Mouse (Mus musculus): ENCODE data around the gene Fbln2.

The Fbln2 gene

GRCm38 (mm10) chr6:91279477-91279876 is 67.2 kb downstream of the Fbln2 start:
- no peak for DNase-seq (ENCODE audit: low spot score)

- DNase-seq (ENCODE audit: low spot score) = peak; percentile 84
These were observed 69.0 kb downstream of the Fbln2 start for GRCm38 (mm10) chr6:91281206-91281605.

GRCm38 (mm10) chr6:91281747-91282146 is 69.5 kb downstream of the Fbln2 start:
- DNase-seq (ENCODE audit: low spot score) = peak; percentile 20

- DNase-seq (ENCODE audit: low spot score) = no peak
These were observed 70.8 kb downstream of the Fbln2 start for GRCm38 (mm10) chr6:91283031-91283430.

- DNase-seq (ENCODE audit: low spot score) = peak; percentile 59
These were observed 72.5 kb downstream of the Fbln2 start for GRCm38 (mm10) chr6:91284521-91285449.

- peak; percentile 96 for DNase-seq (ENCODE audit: low spot score)
These were observed 73.2 kb downstream of the Fbln2 start for GRCm38 (mm10) chr6:91285450-91285790.

- DNase-seq (ENCODE audit: low spot score) = peak; percentile 42
These were observed 73.7 kb downstream of the Fbln2 start for GRCm38 (mm10) chr6:91285814-91286545.

GRCm38 (mm10) chr6:91286624-91287023 is 74.4 kb downstream of the Fbln2 start:
- peak; percentile 90 for DNase-seq (ENCODE audit: low spot score)

GRCm38 (mm10) chr6:91287148-91287547 is 74.9 kb downstream of the Fbln2 start:
- DNase-seq (ENCODE audit: low spot score) = no peak

GRCm38 (mm10) chr6:91287636-91288035 is 75.4 kb downstream of the Fbln2 start:
- no peak for DNase-seq (ENCODE audit: low spot score)

GRCm38 (mm10) chr6:91288251-91288785 is 76.1 kb downstream of the Fbln2 start:
- DNase-seq (ENCODE audit: low spot score) = no peak

- no peak for DNase-seq (ENCODE audit: low spot score)
These were observed 76.7 kb downstream of the Fbln2 start for GRCm38 (mm10) chr6:91288961-91289360.

GRCm38 (mm10) chr6:91290937-91291336 is 78.7 kb downstream of the Fbln2 start:
- peak; percentile 81 for DNase-seq (ENCODE audit: low spot score)

- no peak for DNase-seq (ENCODE audit: low spot score)
These were observed 83.2 kb downstream of the Fbln2 start for GRCm38 (mm10) chr6:91295431-91295830.

- no peak for DNase-seq (ENCODE audit: low spot score)
These were observed 86.6 kb downstream of the Fbln2 start for GRCm38 (mm10) chr6:91298828-91299227.

GRCm38 (mm10) chr6:91300079-91300478 is 87.8 kb downstream of the Fbln2 start:
- DNase-seq (ENCODE audit: low spot score) = no peak

- no peak for DNase-seq (ENCODE audit: low spot score)
These were observed 89.6 kb downstream of the Fbln2 start for GRCm38 (mm10) chr6:91301839-91302238.

- DNase-seq (ENCODE audit: low spot score) = no peak
These were observed 90.1 kb downstream of the Fbln2 start for GRCm38 (mm10) chr6:91302337-91302736.

- DNase-seq (ENCODE audit: low spot score) = no peak
These were observed 91.9 kb downstream of the Fbln2 start for GRCm38 (mm10) chr6:91304172-91304571.

GRCm38 (mm10) chr6:91307972-91308371 is 95.7 kb downstream of the Fbln2 start:
- DNase-seq (ENCODE audit: low spot score) = no peak

GRCm38 (mm10) chr6:91311204-91311603 is 98.9 kb downstream of the Fbln2 start:
- DNase-seq (ENCODE audit: low spot score) = no peak

GRCm38 (mm10) chr6:91312491-91312890 is 100.2 kb downstream of the Fbln2 start:
- DNase-seq (ENCODE audit: low spot score) = no peak
